Mouse (Mus musculus): ENCODE measurements around the gene Anks6. TPM values are rescaled to one million over a fixed set of nuclear protein-coding genes. Genes with fewer than 3 reads are reported as not detected.

Gene Anks6
- 4.3 and 4.4 TPM in 2 replicates for polyA plus RNA-seq (2014; fragmentation: Nextera tagmentation; extraction: Ambion mirVana)

DNA sequence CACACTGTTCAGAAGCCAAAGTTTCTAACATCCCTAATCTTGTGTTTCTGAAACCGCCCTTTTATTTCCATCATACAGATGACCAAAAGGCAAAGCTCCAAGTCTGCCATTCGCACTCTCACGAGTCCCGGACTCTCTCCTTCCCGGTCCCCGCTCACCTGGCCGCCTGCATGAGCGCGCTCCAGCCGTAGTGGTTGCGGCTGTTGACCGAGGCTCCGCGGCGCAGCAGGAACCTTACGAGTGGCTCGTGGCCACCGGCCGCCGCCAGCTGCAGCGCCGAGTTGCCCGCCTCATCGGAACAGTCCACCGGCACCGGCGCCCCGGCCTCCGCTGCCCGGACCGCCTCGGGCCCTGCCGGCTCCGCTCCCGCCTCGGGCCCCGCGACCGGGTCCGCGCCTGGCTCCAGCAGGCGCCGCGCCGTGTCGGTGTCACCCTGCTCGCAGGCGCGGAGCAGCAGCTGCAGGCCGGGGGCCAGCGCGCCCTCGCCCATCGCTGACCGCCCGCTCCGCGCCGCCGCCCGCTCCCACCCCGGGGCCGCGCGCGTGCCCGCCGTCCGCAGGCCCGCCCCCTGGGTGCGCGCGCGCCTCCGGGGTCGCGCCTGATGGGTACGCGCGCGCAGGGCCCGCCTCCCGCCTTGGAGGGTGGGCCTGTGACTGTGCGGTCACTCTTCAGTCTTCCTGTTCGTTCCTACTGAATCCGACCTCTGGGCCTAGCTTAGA is at the start of gene Anks6:
Anks6 (minus strand) TSS at position 637 of the 719 bp plus-strand sequence.
- Histone ChIP-seq H3K27me3 (ENCODE audit: control insufficient read depth, insufficient read depth, low read length) (no peaks in the 10 kb centered on the region; the same call in 1 of the 2 replicates), H3K9ac (ENCODE audit: low read length) (peak within 1 kb of the TSS; percentile 75), H3K9me3 (ENCODE audit: control insufficient read depth, low read length) (no peaks in the 10 kb centered on the region), H3K36me3 (ENCODE audit: control insufficient read depth, insufficient read depth, low read length) (no peaks in the 10 kb centered on the region), H3K27ac (ENCODE audit: low read depth, low read length) (no peak within 1 kb of the TSS), H3K4me1 (replicated peaks; ENCODE audit: control insufficient read depth, insufficient read depth, low read length) (no peaks in the 10 kb centered on the region; the same call in 1 of the 2 replicates), H3K4me3 (ENCODE audit: low read depth, low read length) (peak within 1 kb of the TSS; percentile 70), H3K4me2 (ENCODE audit: low read depth, low read length, severe bottlenecking) (peak within 1 kb of the TSS; percentile 56)
- under 1% methylated on average over 77 of the region's 86 CpGs for WGBS
- DNase-seq (ENCODE audit: low spot score), result peak; percentile 86
- ATAC-seq (replicated peaks; ENCODE audit: low FRiP score), result peak; percentile 90

DNA sequence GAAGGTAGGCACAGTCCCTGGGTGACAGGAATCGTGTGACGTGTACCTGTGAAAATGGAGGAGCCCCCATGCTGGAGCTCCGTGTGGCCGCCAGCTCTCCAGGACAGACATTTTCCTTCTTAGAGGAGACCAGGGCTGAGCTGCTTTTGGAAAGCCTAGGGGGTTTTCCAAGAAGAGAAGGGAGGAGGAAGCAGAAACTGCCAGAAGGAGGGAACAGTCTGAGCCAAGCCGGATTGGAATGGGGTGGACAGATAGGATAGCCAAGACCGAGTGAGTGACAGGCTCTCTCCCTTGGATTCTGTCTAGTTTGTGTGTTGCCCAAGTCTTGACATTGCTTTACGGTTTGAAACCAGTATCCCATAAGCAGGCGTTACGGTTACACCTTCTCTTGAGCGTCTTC is 46.3 kb upstream of the Anks6 start:
- Histone ChIP-seq H3K4me2 (ENCODE audit: low read depth, low read length, severe bottlenecking) (no peak overlapping the region), H3K36me3 (ENCODE audit: control insufficient read depth, insufficient read depth, low read length) (no peaks in the 10 kb centered on the region), H3K27ac (ENCODE audit: low read depth, low read length) (no peak overlapping the region), H3K4me1 (replicated peaks; ENCODE audit: control insufficient read depth, insufficient read depth, low read length) (no peaks in the 10 kb centered on the region), H3K9me3 (ENCODE audit: control insufficient read depth, low read length) (no peaks in the 10 kb centered on the region), H3K4me3 (ENCODE audit: low read depth, low read length) (no peak overlapping the region), H3K27me3 (ENCODE audit: control insufficient read depth, insufficient read depth, low read length) (no peaks in the 10 kb centered on the region), H3K9ac (ENCODE audit: low read length) (no peak overlapping the region)
- ATAC-seq (replicated peaks; ENCODE audit: low FRiP score), result no peak
- WGBS, result 95% methylated on average over 10 of the region's 10 CpGs
- no peak for DNase-seq (ENCODE audit: low spot score)

GRCm38 (mm10) chr4:47093647-47094046 is 36.4 kb upstream of the Anks6 start:
- 7% methylated on average over 6 of the region's 6 CpGs for WGBS
- peak; percentile 66 for DNase-seq (ENCODE audit: low spot score)
- peak; percentile 78 for ATAC-seq (replicated peaks; ENCODE audit: low FRiP score)
- Histone ChIP-seq H3K9me3 (ENCODE audit: control insufficient read depth, low read length) (no peaks in the 10 kb centered on the region), H3K9ac (ENCODE audit: low read length) (no peak overlapping the region), H3K4me1 (replicated peaks; ENCODE audit: control insufficient read depth, insufficient read depth, low read length) (peaks cover 5% of the 10 kb centered on the region; the same call in 1 of the 2 replicates), H3K27me3 (ENCODE audit: control insufficient read depth, insufficient read depth, low read length) (peaks cover 2% of the 10 kb centered on the region), H3K4me2 (ENCODE audit: low read depth, low read length, severe bottlenecking) (peak overlapping the region; percentile 16; the same call in 1 of the 2 replicates), H3K27ac (ENCODE audit: low read depth, low read length) (no peak overlapping the region), H3K4me3 (ENCODE audit: low read depth, low read length) (no peak overlapping the region), H3K36me3 (ENCODE audit: control insufficient read depth, insufficient read depth, low read length) (no peaks in the 10 kb centered on the region)

DNA sequence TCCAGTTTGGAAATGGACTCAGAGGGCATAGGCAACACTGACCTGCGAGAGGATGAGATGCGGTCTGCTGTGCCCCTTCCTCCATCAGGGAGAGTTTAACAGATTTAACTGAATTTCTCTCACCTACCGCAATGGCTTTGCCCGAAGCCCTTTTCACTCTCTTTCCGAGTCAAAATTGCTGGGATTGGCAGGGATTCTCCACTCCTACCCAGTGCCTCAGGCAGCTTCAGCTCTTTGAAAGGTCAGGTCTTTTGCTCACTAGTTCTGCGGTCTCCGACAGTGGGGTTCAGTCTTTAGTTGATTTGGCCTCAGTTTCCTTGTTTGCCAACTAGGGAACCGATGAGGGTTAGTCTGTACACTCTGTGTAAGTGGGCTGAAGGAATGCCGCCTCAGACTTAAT is 35.9 kb upstream of the Anks6 start:
- H3K9ac ChIP-seq (ENCODE audit: low read length), result no peak overlapping the region
- no peaks in the 10 kb centered on the region for H3K9me3 ChIP-seq (ENCODE audit: control insufficient read depth, low read length)
- no peak for DNase-seq (ENCODE audit: low spot score)
- H3K27me3 ChIP-seq (ENCODE audit: control insufficient read depth, insufficient read depth, low read length), result peaks cover 2% of the 10 kb centered on the region
- no peak overlapping the region for H3K27ac ChIP-seq (ENCODE audit: low read depth, low read length)
- peak overlapping the region; percentile 72; the same call in 1 of the 2 replicates for H3K4me3 ChIP-seq (ENCODE audit: low read depth, low read length)
- no peaks in the 10 kb centered on the region for H3K36me3 ChIP-seq (ENCODE audit: control insufficient read depth, insufficient read depth, low read length)
- peaks cover 5% of the 10 kb centered on the region; the same call in 1 of the 2 replicates for H3K4me1 ChIP-seq (replicated peaks; ENCODE audit: control insufficient read depth, insufficient read depth, low read length)
- ATAC-seq (replicated peaks; ENCODE audit: low FRiP score), result 0 out of 2 replicates have a peak, but pooled peaks have one; percentile 15
- peak overlapping the region; percentile 99; the same call in 1 of the 2 replicates for H3K4me2 ChIP-seq (ENCODE audit: low read depth, low read length, severe bottlenecking)
- 11% methylated on average over 9 of the region's 9 CpGs for WGBS

DNA sequence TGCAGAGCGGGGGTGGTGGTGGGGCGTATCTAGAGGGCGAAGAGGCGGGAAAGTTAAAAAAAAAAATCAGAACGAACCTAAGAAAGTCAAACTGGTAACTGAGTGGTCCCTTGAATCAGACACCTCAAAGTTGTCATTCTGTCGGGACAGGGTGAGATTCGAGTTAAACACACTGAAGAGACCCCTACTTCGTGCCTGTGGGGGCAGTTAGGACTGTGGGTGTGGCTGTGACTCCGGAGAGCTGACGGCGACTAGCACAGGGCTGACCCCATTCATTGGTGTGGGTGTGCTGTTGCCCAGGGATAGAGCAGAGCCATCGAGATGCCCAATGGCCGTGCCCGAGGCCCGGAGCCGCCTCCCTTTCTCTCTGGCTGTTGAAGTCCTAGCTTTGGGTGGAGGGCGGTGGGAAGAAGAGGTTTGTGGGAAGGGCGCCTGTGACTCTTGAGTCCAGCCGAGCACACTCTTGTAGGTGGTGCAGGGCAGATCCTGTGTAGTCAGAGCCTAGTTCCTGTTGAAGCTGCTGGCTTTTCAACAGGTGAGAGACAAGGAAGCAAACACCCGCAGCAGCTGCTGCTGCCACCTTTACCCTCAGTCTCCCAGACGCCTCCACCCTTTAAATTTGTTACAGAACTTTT is 35.3 kb upstream of the Anks6 start:
- H3K4me1 ChIP-seq (replicated peaks; ENCODE audit: control insufficient read depth, insufficient read depth, low read length), result peaks cover 5% of the 10 kb centered on the region; the same call in 1 of the 2 replicates
- peaks cover 2% of the 10 kb centered on the region for H3K27me3 ChIP-seq (ENCODE audit: control insufficient read depth, insufficient read depth, low read length)

DNA sequence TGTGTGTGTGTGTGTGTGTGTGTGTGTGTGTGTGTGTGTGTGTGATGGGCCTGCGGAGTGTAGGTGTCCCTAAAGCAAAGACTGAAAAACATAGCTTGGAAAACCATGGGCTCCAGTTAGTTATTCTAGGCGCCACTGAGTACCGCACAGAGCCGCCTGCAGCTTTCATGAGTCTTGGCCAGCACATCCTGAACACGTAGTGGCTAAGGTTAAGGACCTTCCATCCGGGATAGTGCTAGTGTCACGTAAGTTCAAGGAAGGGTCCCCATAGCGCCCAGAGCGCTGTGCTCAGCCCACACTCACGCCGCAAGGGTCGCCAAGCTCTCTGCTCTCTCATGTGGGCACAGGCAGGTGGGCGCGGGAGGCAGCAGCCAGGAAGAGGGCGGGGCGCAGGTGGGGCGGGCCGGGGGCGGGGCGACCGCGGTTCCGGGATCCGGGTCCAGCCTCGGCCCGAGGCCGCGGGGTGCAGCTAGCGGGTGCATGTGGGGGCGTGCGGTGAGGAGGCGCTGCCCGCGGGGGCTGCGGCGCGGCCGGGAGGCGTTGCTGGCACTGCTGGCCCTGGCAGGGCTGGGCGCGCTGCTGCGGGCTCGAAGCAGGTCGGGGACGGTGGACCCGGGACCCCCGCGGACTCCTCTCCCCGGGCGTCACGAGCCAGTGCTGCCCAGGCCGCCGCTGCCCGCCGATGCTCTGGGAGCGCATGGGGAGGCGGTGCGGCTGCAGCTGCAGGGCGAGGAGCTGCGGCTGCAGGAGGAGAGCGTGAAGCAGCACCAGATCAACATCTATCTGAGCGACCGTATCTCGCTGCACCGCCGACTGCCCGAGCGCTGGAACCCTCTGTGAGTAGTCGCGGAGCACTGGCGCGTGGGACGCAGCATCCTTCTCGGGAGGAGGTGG is 34.5 kb upstream of the Anks6 start, which contains the start of gene Galnt12:
Galnt12 (plus strand) TSS at position 417 of the 894 bp plus-strand sequence.
- ATAC-seq (replicated peaks; ENCODE audit: low FRiP score) (peak; percentile 68), DNase-seq (ENCODE audit: low spot score) (peak; percentile 73)
- peak within 1 kb of the TSS; percentile 72 for H3K4me3 ChIP-seq (ENCODE audit: low read depth, low read length)
- H3K4me1 ChIP-seq (replicated peaks; ENCODE audit: control insufficient read depth, insufficient read depth, low read length), result peaks cover 5% of the 10 kb centered on the region; the same call in 1 of the 2 replicates
- WGBS, result under 1% methylated on average over 73 of the region's 74 CpGs
- peak within 1 kb of the TSS; percentile 73 for H3K9ac ChIP-seq (ENCODE audit: low read length)
- H3K36me3 ChIP-seq (ENCODE audit: control insufficient read depth, insufficient read depth, low read length), result no peaks in the 10 kb centered on the region
- H3K27ac ChIP-seq (ENCODE audit: low read depth, low read length), result no peak within 1 kb of the TSS
- peak within 1 kb of the TSS; percentile 99 for H3K4me2 ChIP-seq (ENCODE audit: low read depth, low read length, severe bottlenecking)
- peaks cover 2% of the 10 kb centered on the region for H3K27me3 ChIP-seq (ENCODE audit: control insufficient read depth, insufficient read depth, low read length)
- no peaks in the 10 kb centered on the region for H3K9me3 ChIP-seq (ENCODE audit: control insufficient read depth, low read length)

More for the DNA sequence above, 35.3 kb upstream of the Anks6 start:
- H3K9ac ChIP-seq (ENCODE audit: low read length), result peak overlapping the region; percentile 73
- under 1% methylated on average over 21 of the region's 21 CpGs for WGBS
- H3K4me3 ChIP-seq (ENCODE audit: low read depth, low read length), result peak overlapping the region; percentile 72
- ATAC-seq (replicated peaks; ENCODE audit: low FRiP score) (peak; percentile 68), DNase-seq (ENCODE audit: low spot score) (peak; percentile 65)
- H3K27ac ChIP-seq (ENCODE audit: low read depth, low read length), result no peak overlapping the region
- H3K9me3 ChIP-seq (ENCODE audit: control insufficient read depth, low read length), result no peaks in the 10 kb centered on the region
- no peaks in the 10 kb centered on the region for H3K36me3 ChIP-seq (ENCODE audit: control insufficient read depth, insufficient read depth, low read length)
- H3K4me2 ChIP-seq (ENCODE audit: low read depth, low read length, severe bottlenecking), result peak overlapping the region; percentile 99

DNA sequence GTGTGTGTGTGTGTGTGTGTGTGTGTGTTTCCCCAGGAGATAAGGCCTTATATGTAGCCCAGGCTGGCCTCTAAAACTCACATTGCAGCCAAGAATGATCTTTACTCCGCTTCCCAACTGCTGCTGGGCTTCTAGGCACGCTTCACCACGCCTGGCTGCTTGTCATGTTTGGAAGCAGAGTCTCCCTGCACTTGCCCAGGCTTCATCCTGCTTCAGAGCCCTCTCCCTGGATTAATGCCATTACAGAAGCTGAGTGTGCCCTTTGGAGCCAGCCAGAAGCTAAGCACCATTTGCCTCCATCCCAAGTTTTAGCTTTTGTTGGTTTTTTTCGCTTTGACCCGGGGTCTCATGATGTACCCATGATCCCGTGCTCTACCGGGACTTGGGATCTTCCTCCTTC is 31.4 kb upstream of the Anks6 start:
- Histone ChIP-seq H3K27me3 (ENCODE audit: control insufficient read depth, insufficient read depth, low read length) (peaks cover 2% of the 10 kb centered on the region), H3K4me1 (replicated peaks; ENCODE audit: control insufficient read depth, insufficient read depth, low read length) (peaks cover 4% of the 10 kb centered on the region; the same call in 1 of the 2 replicates), H3K27ac (ENCODE audit: low read depth, low read length) (no peak overlapping the region), H3K36me3 (ENCODE audit: control insufficient read depth, insufficient read depth, low read length) (no peaks in the 10 kb centered on the region), H3K4me2 (ENCODE audit: low read depth, low read length, severe bottlenecking) (no peak overlapping the region), H3K4me3 (ENCODE audit: low read depth, low read length) (no peak overlapping the region), H3K9me3 (ENCODE audit: control insufficient read depth, low read length) (no peaks in the 10 kb centered on the region), H3K9ac (ENCODE audit: low read length) (no peak overlapping the region)
- 93% methylated on average over 7 of the region's 7 CpGs for WGBS
- ATAC-seq (replicated peaks; ENCODE audit: low FRiP score), result no peak
- DNase-seq (ENCODE audit: low spot score), result no peak

- no peak for DNase-seq (ENCODE audit: low spot score)
- Histone ChIP-seq H3K27ac (ENCODE audit: low read depth, low read length) (no peak overlapping the region), H3K4me1 (replicated peaks; ENCODE audit: control insufficient read depth, insufficient read depth, low read length) (no peaks in the 10 kb centered on the region), H3K4me3 (ENCODE audit: low read depth, low read length) (no peak overlapping the region), H3K4me2 (ENCODE audit: low read depth, low read length, severe bottlenecking) (no peak overlapping the region), H3K36me3 (ENCODE audit: control insufficient read depth, insufficient read depth, low read length) (no peaks in the 10 kb centered on the region), H3K9me3 (ENCODE audit: control insufficient read depth, low read length) (no peaks in the 10 kb centered on the region), H3K9ac (ENCODE audit: low read length) (no peak overlapping the region), H3K27me3 (ENCODE audit: control insufficient read depth, insufficient read depth, low read length) (no peaks in the 10 kb centered on the region)
- WGBS, result 91% methylated on average over 7 of the region's 7 CpGs
- no peak for ATAC-seq (replicated peaks; ENCODE audit: low FRiP score)
These were observed 26.6 kb upstream of the Anks6 start for GRCm38 (mm10) chr4:47083824-47084223.
